Mouse (Mus musculus): ENCODE measurements at regions not wholly inside any gene's neighbourhood (a gene's known extent, or its start where the extent isn't known, plus 50 kb on each side); places are given as distances from the start of the nearest gene placed in this dataset.

DNA sequence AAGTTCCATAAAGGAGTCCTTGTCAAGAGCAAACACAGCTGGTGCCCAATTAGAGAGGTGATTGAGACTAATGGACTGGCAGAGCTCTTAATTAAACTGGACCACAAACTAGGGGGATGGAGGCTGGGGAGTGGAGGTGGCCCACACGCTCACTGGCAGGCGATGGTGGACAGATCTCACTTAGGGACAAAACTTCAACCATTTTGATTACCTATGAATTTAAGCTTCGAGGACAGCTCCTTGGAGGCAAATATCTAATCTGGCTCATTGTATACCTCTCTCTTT is 133.8 kb upstream of the Jun start:
- ATAC-seq, result no peak

- peak; percentile 74 for ATAC-seq
Measured at GRCm38 (mm10) chr4:95188107-95188506, 136.1 kb upstream of the Jun start.

DNA sequence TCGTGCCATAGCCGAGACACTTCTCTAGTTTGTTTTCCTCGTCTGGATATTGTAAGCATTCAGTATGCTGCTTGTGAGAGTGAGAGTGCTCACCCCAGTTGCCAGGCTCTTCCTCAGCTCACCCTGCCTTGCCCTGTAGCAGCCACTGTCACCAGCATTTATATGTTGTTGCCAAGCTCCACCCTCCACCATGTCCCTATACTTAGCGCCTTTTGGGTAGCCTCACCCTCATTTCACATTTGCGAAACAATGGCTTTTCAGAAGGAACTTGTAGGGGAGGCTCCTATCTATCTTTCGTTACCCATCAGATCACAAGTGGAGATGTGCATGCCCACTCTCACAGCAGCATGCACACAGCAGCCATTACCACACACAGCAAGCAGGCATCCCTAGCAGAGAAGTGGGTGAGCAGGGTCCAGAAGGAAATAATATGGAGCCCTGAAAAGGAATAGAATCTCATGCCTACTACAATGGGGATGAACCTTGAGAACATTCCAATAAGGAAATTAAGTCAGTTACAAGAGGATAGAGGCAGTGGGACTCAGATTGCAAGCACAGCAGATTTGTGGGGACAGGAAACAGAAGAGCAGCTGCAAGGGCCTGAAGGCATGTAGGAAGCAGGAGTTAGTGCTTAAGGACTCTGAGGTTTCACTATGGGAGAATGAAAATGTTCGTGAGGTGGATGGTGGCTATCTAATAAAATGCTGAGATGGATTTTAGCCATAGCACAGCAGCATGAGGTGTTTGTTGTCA is 139.8 kb upstream of the Jun start:
- no peak for ATAC-seq

GRCm38 (mm10) chr4:95192562-95192961 is 140.5 kb upstream of the Jun start:
- no peak for ATAC-seq

DNA sequence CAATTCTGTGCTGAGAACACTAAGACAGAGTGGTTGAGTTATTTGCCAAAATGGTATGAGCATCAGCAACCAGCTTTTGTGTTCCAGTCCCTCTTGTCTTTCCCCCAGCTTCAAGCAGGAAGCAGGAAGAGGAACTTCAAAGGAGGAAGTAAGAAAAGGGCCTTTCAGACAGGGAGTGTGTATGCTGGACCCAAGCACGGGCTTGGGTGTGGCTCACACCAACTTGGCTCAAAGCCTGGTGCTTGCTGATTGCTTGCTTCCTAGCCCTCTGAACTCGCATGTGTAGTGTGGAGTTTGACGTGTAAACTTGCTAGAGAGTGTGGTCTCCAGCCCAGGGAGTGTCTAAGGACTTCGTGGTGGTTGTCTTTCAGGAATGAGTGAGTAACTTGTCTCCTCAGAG is 141.0 kb upstream of the Jun start:
- no peak for ATAC-seq

DNA sequence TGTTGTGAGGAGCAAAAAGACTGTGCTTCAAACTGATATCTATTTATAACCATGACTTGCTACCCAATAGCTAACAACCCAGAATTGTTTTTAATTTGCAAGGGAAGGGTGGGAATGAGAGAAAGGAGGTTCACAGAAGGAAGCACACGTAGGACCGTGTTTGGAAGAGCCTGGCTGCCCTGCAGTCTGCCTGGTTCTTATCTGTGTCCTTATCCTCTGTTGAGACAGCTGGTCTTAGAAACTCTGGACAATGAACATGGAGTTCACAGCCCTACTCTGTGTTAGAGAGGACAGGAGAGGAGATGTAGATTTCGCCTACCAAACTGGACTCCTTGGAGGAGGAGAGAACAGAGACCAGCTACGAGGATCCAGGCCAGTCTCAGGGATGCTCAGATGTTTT is 141.5 kb upstream of the Jun start:
- ATAC-seq, result no peak

- ATAC-seq, result peak; percentile 52
Measured at GRCm38 (mm10) chr4:95194621-95195455, 142.8 kb upstream of the Jun start.

DNA sequence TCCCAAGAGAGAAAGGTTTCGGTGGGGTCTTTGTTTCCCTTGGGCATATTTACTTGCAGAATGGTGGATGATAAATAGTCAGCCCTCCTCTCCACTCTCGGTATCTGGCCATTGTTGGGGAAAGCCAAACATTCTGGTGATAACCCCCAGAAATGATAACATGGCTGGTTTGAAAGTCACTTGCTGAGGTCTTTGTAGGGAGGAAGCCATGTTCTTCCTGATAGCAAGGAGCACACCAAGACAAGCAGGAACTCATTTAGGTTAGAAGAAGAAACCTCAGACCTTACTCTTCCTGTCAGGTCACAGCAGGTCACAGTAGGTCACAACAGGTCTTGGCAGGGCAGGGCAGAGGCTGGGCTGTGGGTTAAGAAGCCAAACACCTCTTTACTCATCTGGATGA is 144.1 kb upstream of the Jun start:
- ATAC-seq, result peak; percentile 37

DNA sequence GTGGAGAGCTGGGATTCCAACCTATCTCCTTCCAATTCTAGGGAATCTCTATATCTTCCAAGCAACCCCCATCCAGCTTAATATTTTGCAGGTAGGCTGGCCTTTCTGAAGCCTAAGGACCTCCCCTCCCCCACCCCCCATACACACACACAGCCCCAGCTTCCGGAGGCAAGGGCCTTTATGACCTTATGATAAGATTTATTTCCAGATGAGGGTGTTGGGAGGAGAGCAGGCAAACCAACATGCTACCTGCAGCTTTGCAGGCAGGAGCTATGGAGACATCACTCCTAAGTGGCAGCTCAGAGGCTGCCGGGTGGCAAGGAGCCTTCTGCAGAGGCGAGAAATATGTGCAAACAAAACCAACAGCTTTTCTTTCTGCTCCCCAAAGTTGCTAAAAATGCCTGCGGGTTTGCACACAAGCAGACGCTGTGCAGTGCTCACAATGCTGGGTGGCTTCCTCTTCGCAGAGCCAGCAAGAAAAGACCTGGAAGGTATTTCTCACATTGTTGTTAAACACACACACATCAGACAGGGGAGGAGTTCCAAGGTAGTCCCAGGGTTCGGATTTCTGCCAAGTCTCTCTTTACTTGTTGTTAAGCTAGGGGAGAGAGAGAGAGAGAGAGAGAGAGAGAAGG is 145.2 kb upstream of the Jun start:
- no peak for ATAC-seq

GRCm38 (mm10) chr4:95199394-95199793 is 147.4 kb upstream of the Jun start:
- no peak for ATAC-seq

GRCm38 (mm10) chr4:95200130-95200529 is 148.1 kb upstream of the Jun start:
- ATAC-seq, result no peak

GRCm38 (mm10) chr4:95202478-95202877 is 150.5 kb upstream of the Jun start:
- ATAC-seq, result no peak

DNA sequence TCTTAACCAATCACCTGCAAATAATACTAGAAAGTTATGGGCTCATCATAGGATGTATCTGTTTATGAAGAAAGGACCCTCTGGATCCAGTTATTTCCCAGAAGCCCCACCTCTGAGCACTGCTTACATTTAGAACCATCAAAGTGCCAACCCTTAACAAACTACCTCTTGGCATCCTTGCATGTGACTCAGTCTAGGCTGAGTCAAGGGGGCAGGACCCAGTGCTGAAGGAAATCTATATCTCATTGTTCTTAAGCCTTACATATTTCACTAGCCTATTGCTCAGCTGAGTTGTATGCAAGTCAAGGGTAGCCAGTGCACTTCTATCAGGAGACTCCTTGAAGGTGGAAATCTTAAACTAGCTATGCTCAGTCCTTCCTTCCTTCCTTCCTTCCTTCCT is 151.6 kb upstream of the Jun start:
- no peak for ATAC-seq

GRCm38 (mm10) chr4:95205372-95205771 is 153.3 kb upstream of the Jun start:
- no peak for ATAC-seq

DNA sequence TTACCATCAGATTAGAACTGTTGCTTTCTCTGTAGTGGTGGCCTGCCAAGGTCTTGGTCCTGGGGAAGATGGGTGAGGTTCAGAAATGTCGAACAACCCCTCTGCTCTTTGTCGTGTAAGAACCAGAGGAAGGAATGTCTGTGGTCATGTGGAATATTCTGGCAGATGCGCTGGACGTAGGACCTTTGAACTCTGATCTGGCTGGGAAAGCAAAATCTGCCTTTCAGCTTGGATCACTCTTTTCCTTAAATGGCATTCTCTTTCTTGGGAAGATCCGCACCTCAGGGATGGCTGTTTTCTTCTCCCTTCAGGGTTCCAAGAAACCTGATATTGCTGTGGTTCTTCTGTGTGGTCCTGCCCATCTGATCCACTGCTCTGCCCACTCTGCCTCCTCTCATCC is 155.8 kb upstream of the Jun start:
- no peak for ATAC-seq

- no peak for ATAC-seq
Measured at GRCm38 (mm10) chr4:95208827-95209226, 156.8 kb upstream of the Jun start.

GRCm38 (mm10) chr4:95209322-95210119 is 157.5 kb upstream of the Jun start:
- no peak for ATAC-seq

- no peak for ATAC-seq
Measured at GRCm38 (mm10) chr4:95212561-95212960, 160.5 kb upstream of the Jun start.

DNA sequence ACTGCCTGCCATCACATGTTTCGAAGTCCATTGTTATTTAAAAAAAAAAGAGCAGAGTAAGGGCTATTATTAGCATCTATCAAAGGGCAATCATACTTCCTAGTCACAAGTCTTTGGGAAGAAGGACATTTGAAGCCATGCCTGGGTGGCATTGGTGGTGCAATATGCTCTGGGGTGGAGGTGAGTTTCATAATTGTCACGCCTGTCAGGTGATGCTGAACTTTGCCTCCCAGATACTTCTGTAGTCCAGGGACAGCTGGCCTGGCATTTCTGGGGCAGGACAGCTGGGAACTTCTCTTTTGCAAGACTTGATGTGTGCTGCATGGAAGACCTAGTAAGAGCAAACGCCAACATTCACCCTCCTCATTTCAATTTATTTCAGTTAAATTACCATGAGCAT is 161.0 kb upstream of the Jun start:
- ATAC-seq, result no peak

DNA sequence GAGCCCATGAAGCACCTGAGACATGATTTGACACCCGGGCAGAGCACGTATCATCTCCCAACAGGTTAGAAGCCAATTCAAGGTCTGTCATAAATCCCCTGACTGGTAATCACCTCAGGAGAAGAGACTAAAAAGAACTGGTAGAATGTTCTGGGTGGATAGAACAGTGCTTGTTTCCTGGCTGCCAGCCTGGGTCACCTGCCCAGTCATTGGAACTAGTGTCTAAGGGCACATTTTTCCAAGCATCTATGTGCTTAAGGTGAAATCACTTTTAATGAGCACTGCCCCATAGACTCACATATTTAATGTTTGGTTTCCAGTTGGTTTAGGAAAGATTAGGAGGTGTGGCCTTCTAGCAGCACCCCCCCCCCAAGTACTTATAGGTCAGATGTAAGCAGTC is 162.0 kb upstream of the Jun start:
- no peak for ATAC-seq

- peak; percentile 84 for ATAC-seq
Measured at GRCm38 (mm10) chr4:95215187-95215586, 163.2 kb upstream of the Jun start.

GRCm38 (mm10) chr4:95230461-95230860 is 178.4 kb upstream of the Jun start:
- peak; percentile 68 for ATAC-seq

- no peak for ATAC-seq
Measured at GRCm38 (mm10) chr4:95233034-95233433, 181.0 kb upstream of the Jun start.
